Mouse (Mus musculus) liver, embryonic 13.5 days (tissue): ENCODE results near the gene Emp2. TPM values are rescaled to one million over a fixed set of nuclear protein-coding genes. Genes with fewer than 3 reads are reported as not detected.

Source experiments
- ATAC-seq: fragments of 200-750 bp; cut with Nextera tagmentation; 2 replicates; pipeline ENCODE4 v1.8.0; 2017; ENCODE audit warnings: low read depth, mild to moderate bottlenecking, moderate number of reproducible peaks, moderate library complexity
- DNase-seq: peaks from one replicate; pipeline ENCODE4 v3.0.0; 2022
- H3K27ac ChIP-seq: fragments of 300-500 bp; sonication (generic); 2 replicates; pipeline ENCODE4 v1.5.1; 2015; ENCODE audit warnings: moderate library complexity, mild to moderate bottlenecking, inconsistent platforms
- H3K27me3 ChIP-seq: fragments of 300-500 bp; sonication (generic); 2 replicates; pipeline ENCODE4 v1.6.1; 2015; ENCODE audit warnings: mild to moderate bottlenecking, inconsistent platforms
- H3K36me3 ChIP-seq: fragments of 300-500 bp; sonication (generic); 2 replicates; pipeline ENCODE4 v1.6.1; 2015; ENCODE audit warnings: mild to moderate bottlenecking, inconsistent platforms
- H3K4me1 ChIP-seq: fragments of 300-500 bp; sonication (generic); replicated peaks from 2 replicates; pipeline ENCODE4 v1.6.1; 2015; ENCODE audit warnings: inconsistent platforms
- H3K4me2 ChIP-seq: fragments of 300-500 bp; sonication (generic); 2 replicates; pipeline ENCODE4 v1.6.1; 2015; ENCODE audit warnings: inconsistent platforms, mild to moderate bottlenecking, moderate library complexity
- H3K4me3 ChIP-seq: fragments of 300-500 bp; sonication (generic); replicated peaks from 2 replicates; pipeline ENCODE4 v1.5.1; 2015; ENCODE audit warnings: mild to moderate bottlenecking, inconsistent platforms
- H3K9ac ChIP-seq: fragments of 300-500 bp; sonication (generic); 2 replicates; pipeline ENCODE4 v1.6.1; 2015; ENCODE audit warnings: mild to moderate bottlenecking, inconsistent platforms
- H3K9me3 ChIP-seq: fragments of 300-500 bp; sonication (generic); replicated peaks from 2 replicates; pipeline ENCODE4 v1.6.1; 2016; ENCODE audit warnings: inconsistent platforms
- WGBS: fragments of 180-500 bp; shearing (Covaris S2); methylation state at CpG from one replicate; pipeline ENCODE4 v1.1.7; 2015; ENCODE audit not compliant: insufficient replicate concordance; 5-methylcytosine and 5-hydroxymethylcytosine counted together
- polyA plus RNA-seq: library from polyadenylated mRNA; unstranded; fragments of >200 nt; fragmentation: Nextera tagmentation; extraction: Ambion mirVana; gene quantifications from 2 replicates; pipeline ENCODE4 v1.2.1, GENCODE M21; 2015

Emp2 gene
- polyA plus RNA-seq: 4.4 and 5.5 TPM in 2 replicates

DNA sequence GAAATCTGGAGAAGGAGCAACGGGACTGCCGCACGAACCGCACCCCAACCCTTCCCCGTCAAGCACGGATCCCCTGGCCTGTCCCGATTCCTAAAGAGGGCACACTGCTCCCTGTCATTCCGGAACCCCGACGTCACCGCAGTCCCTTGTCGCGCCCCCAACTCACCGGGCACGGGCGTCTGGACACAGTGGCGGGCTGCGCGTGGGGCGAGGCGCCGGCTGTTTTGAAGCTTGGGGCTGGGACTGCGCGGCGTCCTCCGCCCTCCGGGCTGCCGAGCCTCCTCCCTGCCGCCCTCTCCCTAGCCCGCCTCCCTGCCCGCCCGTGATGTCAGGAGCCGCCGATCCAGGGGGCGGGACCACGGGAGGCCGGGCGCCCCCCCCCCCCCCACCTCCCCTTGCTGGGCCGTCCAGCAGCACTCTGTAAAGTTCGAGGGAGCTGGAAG lies at the start of gene Emp2:
Gene Emp2, minus strand, starts transcription at position 323 of the 443 bp plus-strand sequence.
- peaks cover 2% of the 10 kb centered on the region for H3K4me1 ChIP-seq
- peak within 1 kb of the TSS; percentile 53 for H3K9ac ChIP-seq
- H3K36me3 ChIP-seq: no peaks in the 10 kb centered on the region
- peak within 1 kb of the TSS; percentile 59 for H3K4me2 ChIP-seq
- ATAC-seq (peak; percentile 54), DNase-seq (no peak)
- no peak within 1 kb of the TSS for H3K27ac ChIP-seq
- peak within 1 kb of the TSS; percentile 47 for H3K4me3 ChIP-seq
- H3K9me3 ChIP-seq: no peaks in the 10 kb centered on the region
- 1% methylated on average over 38 of the region's 40 CpGs for WGBS
- peaks cover 28% of the 10 kb centered on the region for H3K27me3 ChIP-seq

DNA sequence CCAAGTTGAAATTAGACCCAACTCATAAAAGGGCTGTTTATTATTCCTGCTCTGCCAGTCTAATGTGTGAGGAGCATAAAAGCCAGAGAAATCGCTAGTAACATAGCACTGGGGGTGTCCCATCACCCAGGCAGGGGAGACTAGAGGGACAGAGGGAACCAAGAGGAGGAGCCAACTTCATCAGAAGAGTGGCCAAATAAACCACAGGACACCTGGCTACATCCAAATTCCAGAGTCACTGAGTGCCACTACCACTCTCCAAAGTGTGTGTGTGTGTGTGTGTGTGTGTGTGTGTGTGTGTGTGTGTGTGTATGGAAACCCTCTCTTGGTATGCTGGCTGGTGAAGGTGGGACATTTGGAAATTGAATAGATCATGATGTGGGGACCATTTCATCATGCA lies 49.3 kb upstream of the Emp2 start:
- Histone ChIP-seq H3K9me3 (no peaks in the 10 kb centered on the region), H3K4me1 (peaks cover 15% of the 10 kb centered on the region), H3K4me2 (no peak overlapping the region), H3K27me3 (0 out of 2 replicates have a peak, but pooled peaks cover 3% of the 10 kb centered on the region), H3K36me3 (no peaks in the 10 kb centered on the region), H3K4me3 (no peak overlapping the region), H3K9ac (no peak overlapping the region), H3K27ac (no peak overlapping the region)
- DNase-seq (no peak), ATAC-seq (no peak)
- WGBS: 33% methylated on average over 1 of the region's 1 CpGs

DNA sequence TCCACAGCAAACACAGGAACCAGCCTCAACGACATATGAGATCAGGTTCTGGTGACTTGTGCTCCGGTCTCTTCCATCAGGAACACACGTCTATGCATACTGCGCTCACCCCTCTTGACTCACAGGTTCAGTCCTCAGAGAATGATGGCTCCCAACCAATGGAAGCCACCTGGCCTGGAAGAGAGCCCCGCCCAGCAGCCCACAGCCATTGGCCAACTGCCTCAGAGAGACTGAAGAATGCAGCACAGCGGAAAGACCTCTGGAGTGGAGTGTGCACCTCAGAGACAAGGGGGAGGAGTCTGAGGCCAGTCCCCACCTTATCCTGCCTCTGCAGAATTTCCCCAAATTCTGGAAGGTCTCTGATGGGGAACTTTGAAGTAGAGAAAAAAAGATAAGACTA lies 45.5 kb upstream of the Emp2 start:
- H3K4me3 ChIP-seq: no peak overlapping the region
- no peak overlapping the region for H3K27ac ChIP-seq
- peak; percentile 25; the same call in 1 of the 2 replicates for ATAC-seq
- H3K4me2 ChIP-seq: no peak overlapping the region
- no peak for DNase-seq
- H3K27me3 ChIP-seq: 0 out of 2 replicates have a peak, but pooled peaks cover 3% of the 10 kb centered on the region
- 68% methylated on average over 6 of the region's 6 CpGs for WGBS
- H3K9ac ChIP-seq: no peak overlapping the region
- H3K9me3 ChIP-seq: no peaks in the 10 kb centered on the region
- peaks cover 21% of the 10 kb centered on the region for H3K4me1 ChIP-seq
- H3K36me3 ChIP-seq: no peaks in the 10 kb centered on the region

DNA sequence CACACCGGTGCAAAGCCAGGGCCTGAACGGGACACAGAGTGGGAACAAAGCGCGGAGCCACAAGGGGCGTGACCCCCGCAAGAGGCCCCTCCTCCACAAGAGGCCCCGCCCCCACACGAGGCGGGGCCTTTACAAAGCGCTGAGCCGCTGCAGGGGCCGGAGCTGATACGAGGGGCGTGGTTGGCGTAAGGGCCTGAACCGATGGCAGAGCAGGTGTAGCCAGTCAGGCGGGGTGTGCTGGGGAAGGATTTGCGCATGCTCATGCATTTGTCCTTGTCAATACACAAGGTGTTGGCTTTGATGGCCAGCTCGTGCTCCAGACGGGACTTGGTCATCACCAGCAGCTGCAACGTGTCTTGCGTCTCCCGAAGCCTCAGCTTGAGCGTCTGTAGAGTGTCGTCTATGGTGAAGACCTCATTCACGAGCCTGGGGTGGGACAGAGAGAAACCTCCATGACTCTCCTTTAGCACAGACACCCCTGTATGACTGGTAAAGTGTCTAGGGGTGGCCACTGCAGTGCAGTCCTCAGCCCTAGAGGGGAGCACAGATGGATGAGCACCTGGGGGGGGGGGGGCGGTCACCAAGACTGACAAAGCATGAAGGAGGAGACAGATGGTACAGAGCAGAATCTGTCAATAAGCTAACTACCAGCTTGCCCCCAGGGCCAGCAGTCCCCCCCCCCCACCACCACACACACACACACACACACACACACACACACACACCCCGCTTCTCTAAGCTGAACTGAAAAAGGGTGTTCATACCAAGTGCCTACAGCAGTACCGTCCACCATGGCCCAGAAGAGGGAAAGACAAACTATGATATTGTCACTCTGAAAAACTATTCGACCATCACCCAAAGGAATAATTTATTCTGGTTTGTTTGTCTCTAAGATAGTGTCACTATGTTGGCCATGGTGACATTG lies 44.5 kb upstream of the Emp2 start:
- peak overlapping the region; percentile 34; the same call in 1 of the 2 replicates for H3K4me3 ChIP-seq
- H3K4me1 ChIP-seq: peaks cover 21% of the 10 kb centered on the region
- H3K27ac ChIP-seq: no peak overlapping the region
- DNase-seq: peak; percentile 82
- H3K9ac ChIP-seq: 0 out of 2 replicates have a peak overlapping the region, but pooled peaks have one; percentile 39
- peak; percentile 97 for ATAC-seq
- H3K4me2 ChIP-seq: peak overlapping the region; percentile 63
- H3K36me3 ChIP-seq: no peaks in the 10 kb centered on the region
- H3K27me3 ChIP-seq: 0 out of 2 replicates have a peak, but pooled peaks cover 3% of the 10 kb centered on the region
- WGBS: 14% methylated on average over 30 of the region's 30 CpGs
- H3K9me3 ChIP-seq: no peaks in the 10 kb centered on the region

DNA sequence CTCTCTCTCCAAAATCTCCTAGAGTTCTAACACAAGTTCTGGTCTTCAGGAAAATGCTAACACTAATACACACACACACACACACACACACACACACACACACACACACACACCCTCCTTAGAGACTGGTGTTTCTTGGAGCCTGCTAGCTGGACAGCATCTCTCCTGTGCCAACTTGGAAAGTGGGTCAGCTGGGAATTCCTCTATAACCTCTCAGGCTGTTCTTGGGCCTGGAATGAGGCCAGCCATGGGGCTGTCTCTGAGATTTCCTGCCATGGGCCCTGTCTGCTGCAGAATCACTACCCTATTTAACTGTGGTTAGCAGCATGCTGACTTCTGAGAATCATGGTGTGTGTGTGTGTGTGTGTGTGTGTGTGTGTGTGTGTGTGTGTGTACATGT lies 41.2 kb upstream of the Emp2 start:
- Histone ChIP-seq H3K4me2 (no peak overlapping the region), H3K9ac (no peak overlapping the region), H3K4me3 (no peak overlapping the region), H3K27ac (no peak overlapping the region), H3K27me3 (no peaks in the 10 kb centered on the region), H3K36me3 (no peaks in the 10 kb centered on the region), H3K4me1 (peaks cover 21% of the 10 kb centered on the region), H3K9me3 (no peaks in the 10 kb centered on the region)
- no peak for ATAC-seq
- DNase-seq: no peak

DNA sequence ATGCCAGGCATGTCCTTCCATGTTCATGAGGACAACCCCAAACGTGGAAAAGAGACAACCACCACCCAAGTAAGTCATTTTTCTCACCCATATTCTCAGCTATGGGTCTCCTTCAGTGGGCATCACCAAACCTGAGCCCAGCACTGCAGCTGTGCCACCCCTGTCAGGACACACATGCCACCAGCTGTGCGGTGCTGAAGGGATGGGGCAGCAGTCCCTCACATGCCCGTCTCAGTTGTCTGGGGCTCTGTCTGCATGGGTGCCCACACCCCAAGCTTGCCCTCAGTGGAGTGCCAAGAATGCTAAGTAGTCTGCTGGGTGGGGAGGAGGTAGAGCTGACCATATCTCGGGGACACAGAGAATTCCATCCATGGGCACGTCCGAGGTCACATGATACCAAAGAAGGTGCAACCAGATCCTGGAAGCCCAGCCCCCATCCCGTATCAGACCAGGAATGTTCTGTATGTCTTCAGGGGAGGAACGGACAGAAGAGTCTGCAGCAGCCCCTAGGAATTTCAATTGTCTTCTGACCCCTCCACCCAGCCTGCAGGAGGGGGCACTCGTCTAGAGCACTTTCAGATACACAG lies 37.4 kb upstream of the Emp2 start:
- Histone ChIP-seq H3K4me2 (no peak overlapping the region), H3K27ac (no peak overlapping the region), H3K4me3 (no peak overlapping the region), H3K9ac (no peak overlapping the region), H3K9me3 (no peaks in the 10 kb centered on the region), H3K36me3 (no peaks in the 10 kb centered on the region), H3K27me3 (no peaks in the 10 kb centered on the region), H3K4me1 (no peaks in the 10 kb centered on the region)
- ATAC-seq (no peak), DNase-seq (no peak)
- 51% methylated on average over 9 of the region's 9 CpGs for WGBS

DNA sequence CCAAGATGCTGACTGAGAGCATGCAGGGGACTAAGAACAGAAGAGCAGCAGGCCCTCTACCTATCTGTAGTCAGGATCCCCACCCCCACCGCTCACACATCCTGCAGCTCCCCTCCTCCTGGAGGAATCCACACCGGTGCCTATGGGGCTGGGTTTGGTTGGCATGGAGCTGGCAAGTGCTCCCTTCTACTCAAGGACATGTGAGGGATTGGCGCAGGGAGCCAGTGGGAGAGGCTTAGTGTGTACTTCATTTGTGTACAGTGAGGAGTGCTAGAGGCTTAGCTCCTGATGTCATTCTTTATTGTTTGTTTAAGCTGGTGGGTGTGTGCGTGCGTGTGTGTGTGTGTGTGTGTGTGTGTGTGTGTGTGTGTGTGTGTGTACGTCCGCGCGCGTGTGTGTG lies 36.1 kb upstream of the Emp2 start:
- ATAC-seq: 0 out of 2 replicates have a peak, but pooled peaks have one; percentile 15
- H3K27ac ChIP-seq: no peak overlapping the region
- H3K4me1 ChIP-seq: no peaks in the 10 kb centered on the region
- H3K9me3 ChIP-seq: no peaks in the 10 kb centered on the region
- H3K36me3 ChIP-seq: no peaks in the 10 kb centered on the region
- no peak overlapping the region for H3K4me3 ChIP-seq
- 62% methylated on average over 7 of the region's 10 CpGs for WGBS
- H3K9ac ChIP-seq: no peak overlapping the region
- no peak overlapping the region for H3K4me2 ChIP-seq
- no peak for DNase-seq
- H3K27me3 ChIP-seq: no peaks in the 10 kb centered on the region

DNA sequence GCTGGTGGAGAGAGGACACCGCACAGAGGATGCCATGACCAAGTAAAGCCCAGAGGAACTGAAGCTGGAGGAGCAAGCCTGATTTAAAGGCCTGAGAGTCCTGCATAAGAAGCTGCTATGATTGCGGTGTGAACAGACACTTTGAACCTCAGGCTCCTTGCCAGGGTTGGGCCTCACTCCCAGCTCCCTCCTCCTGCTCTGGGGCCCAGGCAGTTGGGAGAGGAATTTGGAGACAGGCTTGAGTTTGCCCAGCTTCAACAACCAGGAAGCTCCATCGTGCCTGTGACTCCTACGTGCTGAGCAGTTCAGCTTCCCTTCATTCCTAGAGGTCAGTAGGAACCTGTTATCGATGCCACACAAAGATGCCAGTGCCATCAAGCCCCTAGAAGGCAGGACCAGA lies 35.7 kb upstream of the Emp2 start:
- Histone ChIP-seq H3K4me3 (no peak overlapping the region), H3K36me3 (no peaks in the 10 kb centered on the region), H3K4me2 (no peak overlapping the region), H3K9me3 (no peaks in the 10 kb centered on the region), H3K4me1 (no peaks in the 10 kb centered on the region), H3K9ac (no peak overlapping the region), H3K27me3 (no peaks in the 10 kb centered on the region), H3K27ac (no peak overlapping the region)
- DNase-seq (no peak), ATAC-seq (no peak)
- WGBS: 50% methylated on average over 5 of the region's 5 CpGs

DNA sequence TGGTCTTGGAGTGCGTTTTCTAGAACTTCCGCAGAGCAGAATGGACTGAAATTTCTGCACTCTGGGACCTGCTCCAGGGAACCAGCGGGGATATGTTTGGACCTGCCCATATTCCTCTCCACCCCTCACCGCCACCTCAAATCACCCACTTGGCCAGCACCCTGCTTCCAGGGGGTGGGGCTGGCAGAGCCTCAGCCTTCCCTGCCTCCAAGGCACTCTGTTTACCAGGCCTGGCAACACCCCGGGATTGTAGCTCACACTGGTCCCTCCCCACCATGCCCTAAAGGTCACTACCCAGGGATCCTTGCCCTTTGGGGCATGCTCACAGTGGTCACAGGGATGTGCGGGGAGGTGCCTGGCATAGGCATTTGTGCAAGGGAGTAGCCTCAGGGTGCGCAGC lies 33.8 kb upstream of the Emp2 start:
- 70% methylated on average over 7 of the region's 7 CpGs for WGBS
- Histone ChIP-seq H3K4me3 (no peak overlapping the region), H3K9ac (no peak overlapping the region), H3K27me3 (no peaks in the 10 kb centered on the region), H3K27ac (no peak overlapping the region), H3K4me2 (no peak overlapping the region), H3K9me3 (no peaks in the 10 kb centered on the region), H3K4me1 (no peaks in the 10 kb centered on the region), H3K36me3 (no peaks in the 10 kb centered on the region)
- ATAC-seq (no peak), DNase-seq (no peak)

DNA sequence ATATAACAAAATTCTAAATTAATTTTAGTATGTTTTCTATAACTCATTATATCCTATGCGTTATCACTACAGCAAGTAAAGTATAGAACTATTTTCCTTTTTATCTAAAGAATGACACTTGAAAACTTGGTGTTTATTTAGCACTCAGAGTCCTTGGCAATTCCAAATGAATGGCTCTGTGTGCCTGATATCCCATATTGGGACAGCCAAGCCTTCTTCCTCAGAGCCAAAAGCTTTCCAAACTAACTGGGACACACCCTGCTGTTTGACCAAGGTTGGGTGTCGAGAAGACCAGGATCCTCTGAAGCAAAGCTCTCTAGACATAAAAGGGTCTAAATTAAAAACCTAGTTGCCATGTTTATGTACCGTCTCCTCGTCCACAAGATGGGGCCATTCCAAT lies 27.3 kb upstream of the Emp2 start:
- WGBS: 59% methylated on average over 4 of the region's 4 CpGs
- Histone ChIP-seq H3K4me1 (no peaks in the 10 kb centered on the region), H3K4me2 (no peak overlapping the region), H3K27ac (no peak overlapping the region), H3K36me3 (no peaks in the 10 kb centered on the region), H3K9ac (no peak overlapping the region), H3K4me3 (no peak overlapping the region), H3K9me3 (no peaks in the 10 kb centered on the region), H3K27me3 (no peaks in the 10 kb centered on the region)
- DNase-seq (no peak), ATAC-seq (no peak)

DNA sequence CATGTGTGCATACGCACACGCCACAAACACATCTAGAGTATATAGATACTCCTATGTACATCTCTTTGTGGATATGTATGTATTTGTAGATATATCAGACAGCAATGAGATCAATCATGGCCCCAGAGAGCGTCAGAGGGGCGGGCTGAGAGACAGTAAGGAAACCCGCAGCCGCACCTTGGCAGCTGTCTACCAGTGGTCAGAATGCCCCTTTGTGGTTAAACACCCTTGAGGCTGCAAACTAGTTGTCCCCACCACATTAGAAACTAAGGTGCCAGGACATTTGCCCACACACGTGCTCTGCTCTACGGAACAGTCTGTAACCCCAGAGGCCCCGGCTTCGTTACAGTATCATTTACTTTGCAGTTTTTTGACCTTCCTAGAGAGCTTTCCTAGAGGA lies 26.2 kb upstream of the Emp2 start:
- ATAC-seq: no peak
- Histone ChIP-seq H3K36me3 (no peaks in the 10 kb centered on the region), H3K4me3 (no peak overlapping the region), H3K9me3 (no peaks in the 10 kb centered on the region), H3K27me3 (no peaks in the 10 kb centered on the region), H3K27ac (no peak overlapping the region), H3K4me1 (no peaks in the 10 kb centered on the region), H3K4me2 (no peak overlapping the region), H3K9ac (no peak overlapping the region)
- WGBS: 79% methylated on average over 10 of the region's 10 CpGs
- DNase-seq: no peak
